18 mouse cellular contexts compared by ENCODE assay signal in the genomic region with DNA sequence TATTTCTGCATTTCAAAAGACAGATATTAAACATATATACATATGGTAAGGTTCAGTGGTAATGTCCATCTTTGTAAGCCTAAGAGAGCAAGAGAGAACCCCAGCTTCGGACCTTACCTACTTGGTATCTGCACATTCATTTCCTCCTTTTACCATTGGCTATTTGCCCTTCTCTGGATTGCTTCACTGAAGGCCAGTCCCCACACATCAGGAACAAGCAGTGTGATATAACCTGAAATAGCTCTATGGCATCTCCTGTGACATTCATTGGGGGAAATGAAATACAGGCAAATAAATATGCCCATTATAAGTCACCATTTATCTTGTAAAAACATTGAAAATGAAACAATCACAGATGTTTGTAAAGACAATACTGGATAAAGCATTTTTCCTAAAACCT. TPM values are rescaled to one million over a fixed set of nuclear protein-coding genes. Genes with fewer than 3 reads are reported as not detected.
DNase-seq lines count a peak whose midpoint lies in the region; ATAC-seq lines count a peak whose summit lies in the region.
"Had no signal": no experiment of that assay in that cellular context is flagged by ENCODE, and none has a peak within 500 bp of the region (broad histone marks: within the 10 kb centered on the region; RNA-seq: fewer than 3 reads in every experiment).

No protein-coding gene starts in this region.

- H3K27ac ChIP-seq in embryonic facial prominence, embryonic 10.5 days (replicated peaks), result no peak overlapping the region
- no peak overlapping the region for H3K27ac ChIP-seq in forebrain, embryonic 14.5 days (ENCODE audit: low read depth, low read length)
- no peak overlapping the region for H3K27ac ChIP-seq in hindbrain, embryonic 16.5 days (ENCODE audit: low read depth, low read length)
- no peak overlapping the region for H3K27ac ChIP-seq in neural tube, embryonic 12.5 days
- H3K27ac ChIP-seq: heart, embryonic 13.5 days; kidney, postnatal 0 days; liver, embryonic 13.5 days had no signal

- H3K4me3 ChIP-seq in embryonic facial prominence, embryonic 10.5 days, result peak overlapping the region; percentile 70
- peak overlapping the region; percentile 89 for H3K4me3 ChIP-seq in forebrain, embryonic 14.5 days (ENCODE audit: low read depth, low read length)
- H3K4me3 ChIP-seq in hindbrain, embryonic 16.5 days (ENCODE audit: low read length), result peak overlapping the region; percentile 42
- H3K4me3 ChIP-seq in neural tube, embryonic 12.5 days, result peak overlapping the region; percentile 43
- H3K4me3 ChIP-seq: heart, embryonic 13.5 days; liver, embryonic 13.5 days had no signal

- no peak for ATAC-seq in forebrain, embryonic 14.5 days
- no peak for ATAC-seq in hindbrain, embryonic 16.5 days
- ATAC-seq in neural tube, embryonic 12.5 days (ENCODE audit: low FRiP score, low read depth), result no peak
- ATAC-seq: inflammation-experienced regulatory T-cells, adult 6 months had no signal

- peaks cover 36% of the 10 kb centered on the region for H3K4me1 ChIP-seq in embryonic facial prominence, embryonic 10.5 days
- H3K4me1 ChIP-seq in forebrain, embryonic 14.5 days (ENCODE audit: control insufficient read depth, insufficient read depth, low read length), result peaks cover 11% of the 10 kb centered on the region
- peaks cover 13% of the 10 kb centered on the region for H3K4me1 ChIP-seq in hindbrain, embryonic 16.5 days (ENCODE audit: control insufficient read depth, insufficient read depth, low read depth, low read length)
- H3K4me1 ChIP-seq in neural tube, embryonic 12.5 days, result peaks cover 16% of the 10 kb centered on the region
- H3K4me1 ChIP-seq: liver, embryonic 13.5 days had no signal

- no peak for DNase-seq in embryonic facial prominence, embryonic 10.5 days (ENCODE audit: low spot score)
- peak; percentile 58 for DNase-seq in forebrain, embryonic 14.5 days (ENCODE audit: low spot score)
- DNase-seq in frontal cortex, postnatal 14 days (ENCODE audit: low spot score in 2 of 2), result no peak
- no peak for DNase-seq in thymus, postnatal 36 days
- no peak for DNase-seq in thymus, postnatal 25 days
- DNase-seq: cerebellum, adult 18-20 months; left cerebral cortex, postnatal 4 days; liver, embryonic 13.5 days; lung, postnatal 10 days; right cerebral cortex, postnatal 4 days had no signal

- no peaks in the 10 kb centered on the region for H3K36me3 ChIP-seq in embryonic facial prominence, embryonic 10.5 days (replicated peaks)
- H3K36me3 ChIP-seq in forebrain, embryonic 14.5 days (ENCODE audit: control insufficient read depth, insufficient read depth, low read length), result no peaks in the 10 kb centered on the region
- H3K36me3 ChIP-seq in hindbrain, embryonic 16.5 days (ENCODE audit: control insufficient read depth, insufficient read depth, low read length), result no peaks in the 10 kb centered on the region
- no peaks in the 10 kb centered on the region for H3K36me3 ChIP-seq in neural tube, embryonic 12.5 days
- H3K36me3 ChIP-seq: heart, embryonic 13.5 days; liver, embryonic 13.5 days had no signal

- H3K9me3 ChIP-seq in embryonic facial prominence, embryonic 10.5 days, result no peaks in the 10 kb centered on the region
- H3K9me3 ChIP-seq in forebrain, embryonic 14.5 days (replicated peaks; ENCODE audit: control insufficient read depth, low read length), result no peaks in the 10 kb centered on the region
- H3K9me3 ChIP-seq in hindbrain, embryonic 16.5 days (ENCODE audit: control insufficient read depth, low read length), result no peaks in the 10 kb centered on the region
- no peaks in the 10 kb centered on the region for H3K9me3 ChIP-seq in neural tube, embryonic 12.5 days
- H3K9me3 ChIP-seq: heart, embryonic 13.5 days; liver, embryonic 13.5 days had no signal

- H3K27me3 ChIP-seq in embryonic facial prominence, embryonic 10.5 days (replicated peaks; ENCODE audit: low read depth, poor library complexity, severe bottlenecking), result peaks cover 99% of the 10 kb centered on the region
- H3K27me3 ChIP-seq in forebrain, embryonic 14.5 days (replicated peaks; ENCODE audit: control insufficient read depth, insufficient read depth, low read length), result no peaks in the 10 kb centered on the region
- no peaks in the 10 kb centered on the region for H3K27me3 ChIP-seq in hindbrain, embryonic 16.5 days (replicated peaks; ENCODE audit: control insufficient read depth, insufficient read depth, low read length)
- no peaks in the 10 kb centered on the region for H3K27me3 ChIP-seq in neural tube, embryonic 12.5 days (replicated peaks)
- H3K27me3 ChIP-seq: CH12.LX had no signal

- H3K9ac ChIP-seq in forebrain, embryonic 14.5 days (ENCODE audit: low read length), result peak overlapping the region; percentile 68
- peak overlapping the region; percentile 47 for H3K9ac ChIP-seq in hindbrain, embryonic 16.5 days (ENCODE audit: low read depth, low read length)
- H3K9ac ChIP-seq in neural tube, embryonic 12.5 days, result peak overlapping the region; percentile 73
- H3K9ac ChIP-seq: heart, embryonic 13.5 days; liver, embryonic 13.5 days had no signal

- WGBS in embryonic facial prominence, embryonic 10.5 days, result 4% methylated on average over 1 of the region's 1 CpGs
- WGBS in forebrain, embryonic 14.5 days, result 17% methylated on average over 1 of the region's 1 CpGs
- 19% methylated on average over 1 of the region's 1 CpGs for WGBS in hindbrain, embryonic 16.5 days
- WGBS in neural tube, embryonic 12.5 days, result 0% methylated on average over 1 of the region's 1 CpGs

- peak overlapping the region; percentile 99 for H3K4me2 ChIP-seq in forebrain, embryonic 14.5 days (ENCODE audit: low read length)
- peak overlapping the region; percentile 53 for H3K4me2 ChIP-seq in hindbrain, embryonic 16.5 days (ENCODE audit: low read length)
- H3K4me2 ChIP-seq in neural tube, embryonic 12.5 days (replicated peaks), result peak overlapping the region; percentile 72
- H3K4me2 ChIP-seq: heart, embryonic 13.5 days; liver, embryonic 13.5 days had no signal

RNA-seq across cellular contexts. Expression of a gene that starts 3.6 kb away (rescaled TPM):
- 3.4 and 11.1 TPM in 2 replicates for polyA plus RNA-seq in embryonic facial prominence, embryonic 10.5 days (2016; fragmentation: Nextera tagmentation; extraction: Ambion mirVana)
- polyA plus RNA-seq in forebrain, embryonic 14.5 days (2014; fragmentation: Nextera tagmentation; extraction: Ambion mirVana), result 22.3 and 36.2 TPM in 2 replicates
- polyA plus RNA-seq in hindbrain, embryonic 16.5 days (2015; fragmentation: Nextera tagmentation; extraction: Ambion mirVana), result 15.3 and 18.5 TPM in 2 replicates
- polyA plus RNA-seq in neural tube, embryonic 12.5 days (2016; fragmentation: Nextera tagmentation; extraction: Ambion mirVana), result 31.9 and 40.0 TPM in 2 replicates
- polyA plus RNA-seq: kidney, postnatal 0 days; stomach, embryonic 14.5 days; thymus, postnatal 0 days had no signal
